Mouse (Mus musculus) gastrocnemius, adult 2 months (tissue): ENCODE results near the gene Tbx4. TPM values are rescaled to one million over a fixed set of nuclear protein-coding genes. Genes with fewer than 3 reads are reported as not detected.

Experiments used
- DNase-seq: peaks from one replicate; pipeline ENCODE4 v3.0.0; 2022
- H3K27ac ChIP-seq: fragments of 200-600 bp; 2 replicates; pipeline ENCODE4 v1.8.1; 2022; ENCODE audit warnings: mild to moderate bottlenecking
- H3K4me3 ChIP-seq: fragments of 200-600 bp; 2 replicates; pipeline ENCODE4 v1.8.1; 2022; ENCODE audit warnings: mild to moderate bottlenecking, moderate library complexity
- CTCF ChIP-seq: fragments of 200-600 bp; IDR thresholded peaks from 2 replicates; pipeline ENCODE4 v1.8.1; 2022; ENCODE audit warnings: antibody characterized with exemption, mild to moderate bottlenecking, moderate library complexity
- intact Hi-C: fragments of 180-260 bp; cut with DNase I; formaldehyde crosslinking; loops from one replicate; pipeline ENCODE4 v1.15.1; 2025
- total RNA-seq, 2 experiments: library from RNA; stranded (reverse); gene quantifications; 2 replicates each; pipeline ENCODE4 v1.2.3; 2021

Gene Tbx4
- total RNA-seq, 2 experiments from 2014 or later: 0.87 to 1.8 TPM

- peak overlapping the region; percentile 79 for H3K4me3 ChIP-seq
- intact Hi-C loops: loop anchor here (2.0 to 10.0 kb wide), 5 partner anchors 222 to 460 kb away; no protein-coding TSS in a partner anchor
- no peak for DNase-seq
- H3K27ac ChIP-seq: peak overlapping the region; percentile 80
- no peak for TF ChIP-seq CTCF
Measured at GRCm38 (mm10) chr11:85842596-85843346, 43.5 kb upstream of the Tbx4 start.

GRCm38 (mm10) chr11:85843347-85843692 is 42.9 kb upstream of the Tbx4 start:
- intact Hi-C loops: loop anchor here (2.0 to 10.0 kb wide), 5 partner anchors 221 to 461 kb away; no protein-coding TSS in a partner anchor
- peak; percentile 98; the same call in 1 of the 2 replicates for TF ChIP-seq CTCF
- Histone ChIP-seq H3K4me3 (peak overlapping the region; percentile 79), H3K27ac (peak overlapping the region; percentile 80)
- peak; percentile 86 for DNase-seq

GRCm38 (mm10) chr11:85844144-85844965 is 41.9 kb upstream of the Tbx4 start:
- Histone ChIP-seq H3K27ac (peak overlapping the region; percentile 80), H3K4me3 (peak overlapping the region; percentile 79)
- peak; percentile 94 for TF ChIP-seq CTCF
- peak; percentile 93 for DNase-seq
- intact Hi-C loops: loop anchor here (2.0 to 10.0 kb wide), 5 partner anchors 128 to 462 kb away; no protein-coding TSS in a partner anchor

GRCm38 (mm10) chr11:85844971-85845370 is 41.3 kb upstream of the Tbx4 start:
- Histone ChIP-seq H3K4me3 (peak overlapping the region; percentile 79), H3K27ac (peak overlapping the region; percentile 80)
- intact Hi-C loops: loop anchor here (2.0 to 10.0 kb wide), 5 partner anchors 128 to 463 kb away; no protein-coding TSS in a partner anchor
- TF ChIP-seq CTCF: no peak
- no peak for DNase-seq

GRCm38 (mm10) chr11:85845921-85846320 is 40.3 kb upstream of the Tbx4 start:
- intact Hi-C loops: loop anchor here (2.0 to 10.0 kb wide), 2 partner anchors 127 to 219 kb away; no protein-coding TSS in a partner anchor
- DNase-seq: peak; percentile 48
- no peak overlapping the region for H3K4me3 ChIP-seq
- H3K27ac ChIP-seq: peak overlapping the region; percentile 80
- no peak for TF ChIP-seq CTCF

- intact Hi-C loops: loop anchor here (10.0 kb wide), 1 partner anchor 218 kb away; no protein-coding TSS in a partner anchor
- no peak overlapping the region for H3K4me3 ChIP-seq
- DNase-seq: peak; percentile 65
- TF ChIP-seq CTCF: no peak
- H3K27ac ChIP-seq: peak overlapping the region; percentile 67
Measured at GRCm38 (mm10) chr11:85846509-85846908, 39.7 kb upstream of the Tbx4 start.

- DNase-seq: peak; percentile 75
Measured at GRCm38 (mm10) chr11:85849037-85849436, 37.2 kb upstream of the Tbx4 start.

GRCm38 (mm10) chr11:85850233-85850632 is 36.0 kb upstream of the Tbx4 start, which contains the start of gene Gm11444:
TSS of gene Gm11444 (minus strand) at chr11:85850333.
- DNase-seq: no peak
- TF ChIP-seq CTCF: no peak
- intact Hi-C loops: no loop called here
- Histone ChIP-seq H3K27ac (no peak within 1 kb of the TSS), H3K4me3 (peak within 1 kb of the TSS; percentile 66)

More at GRCm38 (mm10) chr11:85849037-85849436, 37.2 kb upstream of the Tbx4 start:
- Histone ChIP-seq H3K4me3 (peak overlapping the region; percentile 66), H3K27ac (peak overlapping the region; percentile 16; the same call in 1 of the 2 replicates)
- peak; percentile 91 for TF ChIP-seq CTCF
- intact Hi-C loops: loop anchor here (10.0 kb wide), 1 partner anchor 216 kb away; no protein-coding TSS in a partner anchor

GRCm38 (mm10) chr11:85850758-85851157 is 35.5 kb upstream of the Tbx4 start:
- intact Hi-C loops: no loop called here
- peak; percentile 38 for TF ChIP-seq CTCF
- no peak for DNase-seq
- H3K27ac ChIP-seq: no peak overlapping the region
- H3K4me3 ChIP-seq: no peak overlapping the region

GRCm38 (mm10) chr11:85857997-85858698 is 28.1 kb upstream of the Tbx4 start:
- no peak overlapping the region for H3K27ac ChIP-seq
- H3K4me3 ChIP-seq: no peak overlapping the region
- no peak for DNase-seq
- TF ChIP-seq CTCF: no peak
- intact Hi-C loops: no loop called here

- Histone ChIP-seq H3K4me3 (no peak overlapping the region), H3K27ac (no peak overlapping the region)
- intact Hi-C loops: no loop called here
- TF ChIP-seq CTCF: peak; percentile 48
- no peak for DNase-seq
Measured at GRCm38 (mm10) chr11:85864363-85864762, 21.9 kb upstream of the Tbx4 start.

GRCm38 (mm10) chr11:85876059-85876788 is 10.0 kb upstream of the Tbx4 start:
- peak; percentile 26 for DNase-seq

More at GRCm38 (mm10) chr11:85876059-85876788, 10.0 kb upstream of the Tbx4 start:
- Histone ChIP-seq H3K4me3 (no peak overlapping the region; the same call in 1 of the 2 replicates), H3K27ac (no peak overlapping the region)
- intact Hi-C loops: no loop called here
- TF ChIP-seq CTCF: no peak
